Comparison of ENCODE assay signal across 11 mouse cellular contexts in genomic region chr19:4154437-4155222, GRCm38 (mm10). TPM values are rescaled to one million over a fixed set of nuclear protein-coding genes. Genes with fewer than 3 reads are reported as not detected.
DNase-seq lines count a peak whose midpoint lies in the region; TF ChIP-seq lines count a peak whose summit lies in the region.
"Had no signal": no experiment of that assay in that cellular context is flagged by ENCODE, and none has a peak within 500 bp of the region (broad histone marks: within the 10 kb centered on the region; RNA-seq: fewer than 3 reads in every experiment).

No protein-coding gene starts in this region.

- peak overlapping the region; percentile 76 for H3K4me3 ChIP-seq in bone marrow, adult 2 months (replicated peaks; ENCODE audit: control insufficient read depth, low read depth, low read length)
- H3K4me3 ChIP-seq in myocyte: no peak overlapping the region

- peaks cover 4% of the 10 kb centered on the region for H3K79me2 ChIP-seq in myocyte (ENCODE audit: control insufficient read depth, insufficient read depth)

- H3K27ac ChIP-seq in bone marrow, adult 2 months (ENCODE audit: control insufficient read depth, insufficient read depth, low read depth, low read length, poor library complexity): peak overlapping the region; percentile 95

- WGBS in bone marrow, adult 2 months: 5% methylated on average over 13 of the region's 13 CpGs

- no peak overlapping the region for H3ac ChIP-seq in myocyte (ENCODE audit: control insufficient read depth, insufficient read length)

- no peaks in the 10 kb centered on the region for H3K27me3 ChIP-seq in myocyte (ENCODE audit: control insufficient read depth, insufficient read depth, insufficient read length)

- peak; percentile 73 for TF ChIP-seq POLR2A in bone marrow, adult 2 months (IDR thresholded peaks at IDR 0.05; ENCODE audit: borderline replicate concordance, control insufficient read depth, low read depth, low read length)
- peak; percentile 10 for TF ChIP-seq POLR2A in myocyte (IDR thresholded peaks at IDR 0.05; ENCODE audit: insufficient read length, low read depth)

- TF ChIP-seq CTCF in bone marrow, adult 2 months (IDR thresholded peaks at IDR 0.05; ENCODE audit: control insufficient read depth, insufficient read depth, low read length): no peak

- intact Hi-C loops in left cerebral cortex, postnatal 14 days (cut with DNase I): no loop called here

- H3K4me2 ChIP-seq in myocyte (ENCODE audit: low read depth): no peak overlapping the region

- DNase-seq in heart, adult 11 months: peak; percentile 95
- no peak for DNase-seq in heart, adult 18-20 months
- peak; percentile 67 for DNase-seq in B cell, adult 2 months
- DNase-seq in urinary bladder, postnatal 25 days (ENCODE audit: low spot score): no peak
- DNase-seq in cerebellum, adult 18-20 months: no peak
- no peak for DNase-seq in left cerebral cortex, postnatal 14 days (ENCODE audit: low spot score in 2 of 2)
- DNase-seq: heart, postnatal 14 days; right cerebral cortex, postnatal 4 days had no signal

- H3K36me3 ChIP-seq in myocyte (ENCODE audit: control insufficient read depth, insufficient read depth): peaks cover 13% of the 10 kb centered on the region

- H3K4me1 ChIP-seq in bone marrow, adult 2 months (ENCODE audit: control insufficient read depth, insufficient read depth, low read length): peaks cover 4% of the 10 kb centered on the region

TF ChIP-seq in myocyte, 11 proteins besides CTCF, POLR2A, EP300 and RAD21:
- peak; percentile 73 for TF ChIP-seq POLR2AphosphoS2 (IDR thresholded peaks at IDR 0.05; ENCODE audit: insufficient read length, low read depth)
- no peak for TF ChIP-seq TCF12 (IDR thresholded peaks at IDR 0.05; ENCODE audit: insufficient read depth, poor library complexity, severe bottlenecking)

RNA-seq across cellular contexts. Expression of gene Ptprcap, which starts 1.2 kb away (rescaled TPM):
- 1 to 10 TPM in 1 of 2 experiments, under 1 TPM in 1; 0.69 to 8.4 TPM for total RNA-seq in heart, adult 18-20 months (2021)
- polyA plus RNA-seq in bone marrow, adult 2 months (2011; ENCODE audit: insufficient read depth, insufficient read length, low replicate concordance, missing spikeins): 27.6 and 60.8 TPM in 2 replicates
- polyA plus RNA-seq in myocyte (2012; fragmentation: generic; extraction: Trizol): 4.9 TPM
- 1 to 10 TPM; 1.0 to 1.5 TPM for total RNA-seq in left cerebral cortex, postnatal 14 days (2021)

RNA-seq across cellular contexts. Expression of gene Coro1b, which starts 6.2 kb away (rescaled TPM):
- total RNA-seq in heart, adult 18-20 months (2021): 10 to 100 TPM; 38.3 to 47.6 TPM
- polyA plus RNA-seq in bone marrow, adult 2 months (2011; ENCODE audit: insufficient read depth, insufficient read length, low replicate concordance, missing spikeins): 75.8 and 114 TPM in 2 replicates
- 238 TPM for polyA plus RNA-seq in myocyte (2012; fragmentation: generic; extraction: Trizol)
- 10 to 100 TPM; 80.7 to 87.5 TPM for total RNA-seq in left cerebral cortex, postnatal 14 days (2021)

RNA-seq across cellular contexts. Expression of gene Rps6kb2, which starts 8.5 kb away (rescaled TPM):
- 10 to 100 TPM; 13.1 to 17.1 TPM for total RNA-seq in heart, adult 18-20 months (2021)
- 51.8 and 86.1 TPM in 2 replicates for polyA plus RNA-seq in bone marrow, adult 2 months (2011; ENCODE audit: insufficient read depth, insufficient read length, low replicate concordance, missing spikeins)
- 42.0 TPM for polyA plus RNA-seq in myocyte (2012; fragmentation: generic; extraction: Trizol)
- 10 to 100 TPM; 39.5 to 39.9 TPM for total RNA-seq in left cerebral cortex, postnatal 14 days (2021)

RNA-seq across cellular contexts. Expression of gene Cabp4, which starts 10.8 kb away (rescaled TPM):
- total RNA-seq in heart, adult 18-20 months (2021): under 1 TPM; 0.12 to 0.13 TPM
- 0.29 and 0.60 TPM in 2 replicates for polyA plus RNA-seq in bone marrow, adult 2 months (2011; ENCODE audit: insufficient read depth, insufficient read length, low replicate concordance, missing spikeins)
- 0.10 TPM for polyA plus RNA-seq in myocyte (2012; fragmentation: generic; extraction: Trizol)
- total RNA-seq in left cerebral cortex, postnatal 14 days (2021): under 1 TPM; 0.11 to 0.23 TPM
- total RNA-seq: heart, postnatal 14 days had no signal

RNA-seq across cellular contexts. Expression of gene Gpr152, which starts 15.0 kb away (rescaled TPM):
- total RNA-seq in heart, adult 18-20 months (2021): under 1 TPM in 1 of 2 experiments, not detected in 1; 0.08 TPM
- not detected in 2 replicates for polyA plus RNA-seq in bone marrow, adult 2 months (2011; ENCODE audit: insufficient read depth, insufficient read length, low replicate concordance, missing spikeins)
- polyA plus RNA-seq in myocyte (2012; fragmentation: generic; extraction: Trizol): not detected
- not detected for total RNA-seq in left cerebral cortex, postnatal 14 days (2021)
- total RNA-seq: heart, postnatal 14 days; layer of hippocampus, postnatal 25 days had no signal

Comparison
In these comparisons a context has a peak if more than half of its experiments do, and no peak if none do; other contexts are left out.
1. DNase-seq: peak in heart, adult 11 months (single experiment) and B cell, adult 2 months (2 of 2); none in heart, adult 18-20 months (0 of 2), urinary bladder, postnatal 25 days (single experiment), cerebellum, adult 18-20 months (0 of 2) and left cerebral cortex, postnatal 14 days (0 of 2).